Mouse (Mus musculus): ENCODE data around the gene Bri3.

DNA sequence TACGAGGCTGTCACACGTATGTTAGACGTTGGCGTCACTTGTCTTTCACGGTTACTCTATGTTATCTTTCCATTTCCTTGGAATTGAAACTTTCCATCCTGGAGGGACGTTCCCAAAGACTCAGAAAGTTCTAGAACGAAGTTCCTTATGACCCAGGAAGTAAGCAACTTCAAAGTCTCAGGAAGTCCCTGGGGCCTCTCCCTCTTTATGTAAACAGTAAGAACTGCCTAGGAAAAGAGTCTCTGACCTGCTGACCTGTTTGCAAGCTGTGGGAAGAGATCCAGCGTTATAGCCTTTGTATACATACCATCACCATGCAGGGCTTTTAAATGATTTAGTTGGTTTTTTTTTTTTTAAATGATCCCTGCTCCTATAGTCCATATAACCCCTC, 203.0 kb downstream of the Bri3 start:
- TF ChIP-seq CTCF (IDR thresholded peaks at IDR 0.05) (no peak), POLR2A (IDR thresholded peaks at IDR 0.05; ENCODE audit: insufficient read depth, low read depth, low read length) (no peak), EP300 (IDR thresholded peaks at IDR 0.05; ENCODE audit: insufficient read depth, low read depth, low read length) (no peak)
